Mouse (Mus musculus) leukemia stem cell, adult 10-12 weeks (primary cell): ENCODE data around the gene Nlrp4c. TPM values are rescaled to one million over a fixed set of nuclear protein-coding genes. Genes with fewer than 3 reads are reported as not detected.

Experiments
- polyA plus RNA-seq: library from polyadenylated mRNA; stranded (reverse); fragments of >175 nt; gene quantifications from 2 replicates; pipeline ENCODE4 v1.2.3, GENCODE M21; 2012; ENCODE audit warnings: low replicate concordance

Nlrp4c gene
- not detected in 2 replicates for polyA plus RNA-seq

DNA sequence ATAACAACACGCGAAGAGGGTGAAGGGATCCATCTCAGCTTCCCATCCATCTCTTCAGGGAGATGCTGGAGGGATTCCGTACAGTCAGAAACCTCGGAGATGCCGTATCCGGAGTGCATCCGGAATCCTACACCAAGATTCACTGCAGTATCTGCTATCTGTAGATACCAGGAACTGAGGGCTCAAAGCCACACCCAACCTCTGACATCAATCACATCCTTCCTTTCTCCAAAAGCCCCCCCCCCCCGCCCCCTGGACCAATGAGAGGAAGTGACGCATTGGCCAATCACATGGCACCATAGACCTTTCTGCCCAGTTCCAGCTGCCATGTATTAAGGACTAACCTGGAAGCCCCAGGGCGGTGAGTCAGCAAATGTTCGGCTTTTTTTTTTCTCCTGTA is at the start of gene Nlrp4c:
Nlrp4c (plus strand) TSS at position 301 of the 400 bp plus-strand sequence.

DNA sequence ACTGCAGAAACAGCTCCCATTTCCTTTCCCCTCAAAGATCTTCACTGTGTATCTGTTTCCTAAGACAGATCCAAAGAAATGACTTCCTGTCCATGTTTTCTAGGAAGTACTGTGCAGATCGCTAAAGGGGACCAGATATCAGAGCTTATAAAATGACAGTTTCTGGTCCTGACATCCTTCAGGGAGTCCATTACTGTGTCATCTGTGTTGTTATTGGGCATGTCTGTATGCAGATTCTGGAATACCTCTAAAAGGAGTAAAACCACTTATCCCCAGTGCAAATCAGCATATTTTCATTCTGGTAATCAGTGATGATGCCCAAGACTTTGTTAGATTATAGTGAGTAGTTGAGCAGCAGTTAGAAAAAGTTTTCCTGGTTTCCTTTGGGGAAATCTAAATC is 34.1 kb upstream of the Nlrp4c start, which contains the start of gene Vmn1r65:
Vmn1r65 (minus strand) TSS at position 101 of the 400 bp plus-strand sequence.

Other genes starting within 250 kb of the Nlrp4c start
- not detected in 2 replicates for gene Vmn1r63, start 239.7 kb upstream of the Nlrp4c start, polyA plus RNA-seq
- not detected in 2 replicates for gene Vmn1r64, start 160.6 kb upstream of the Nlrp4c start, polyA plus RNA-seq
- not detected in 2 replicates for gene Vmn1r65, start 34.2 kb upstream of the Nlrp4c start, polyA plus RNA-seq
- gene Zfp787, start 110.8 kb downstream of the Nlrp4c start, polyA plus RNA-seq: 36.9 and 38.0 TPM in 2 replicates
- 38.6 and 41.4 TPM in 2 replicates for gene Zfp444, start 127.1 kb downstream of the Nlrp4c start, polyA plus RNA-seq
- gene Galp, start 151.9 kb downstream of the Nlrp4c start, polyA plus RNA-seq: not detected in 2 replicates
- gene Zscan5b, start 177.1 kb downstream of the Nlrp4c start, polyA plus RNA-seq: not detected in 2 replicates
- not detected in 2 replicates for gene Epp13, start 207.5 kb downstream of the Nlrp4c start, polyA plus RNA-seq
- gene Zfp667, start 241.4 kb downstream of the Nlrp4c start, polyA plus RNA-seq: 0.45 and 0.68 TPM in 2 replicates